Mouse (Mus musculus) 3T3-L1 (cell line): ENCODE data around the gene Fbxl15.

ENCODE experiments used
- DNase-seq: peaks from one replicate; pipeline ENCODE4 v3.0.0-alpha.2; 2015; ENCODE audit warnings: low read depth, low spot score

Gene Fbxl15

DNA sequence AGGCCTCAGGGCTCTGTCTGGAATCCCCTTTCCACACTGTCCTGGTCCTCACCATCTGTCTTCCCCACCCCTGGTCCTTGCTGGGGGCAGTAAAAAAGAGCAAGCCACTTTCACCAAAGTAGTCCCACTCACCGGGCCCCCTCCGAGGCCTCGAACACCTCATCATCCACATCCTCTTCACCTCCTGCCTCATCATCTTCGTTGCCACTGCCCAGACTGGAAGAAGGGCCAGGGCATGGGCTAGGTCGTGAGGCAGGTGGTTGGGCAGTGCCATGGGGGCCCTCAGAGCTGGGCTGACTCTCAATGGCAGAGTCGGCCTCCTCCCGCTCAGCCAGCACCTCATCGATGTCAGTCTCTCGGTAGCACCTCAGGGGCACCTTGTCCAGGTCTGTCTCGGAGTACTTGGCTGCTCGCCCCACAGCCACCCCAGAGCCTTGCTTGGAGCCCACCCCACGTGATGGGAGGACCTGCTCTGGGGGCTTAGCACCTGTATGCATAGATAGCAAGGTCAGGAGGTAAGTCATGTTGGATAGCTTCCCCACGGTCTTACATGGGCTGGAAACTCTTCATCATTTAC lies 4.9 kb upstream of the Fbxl15 start:
- no peak for DNase-seq

DNA sequence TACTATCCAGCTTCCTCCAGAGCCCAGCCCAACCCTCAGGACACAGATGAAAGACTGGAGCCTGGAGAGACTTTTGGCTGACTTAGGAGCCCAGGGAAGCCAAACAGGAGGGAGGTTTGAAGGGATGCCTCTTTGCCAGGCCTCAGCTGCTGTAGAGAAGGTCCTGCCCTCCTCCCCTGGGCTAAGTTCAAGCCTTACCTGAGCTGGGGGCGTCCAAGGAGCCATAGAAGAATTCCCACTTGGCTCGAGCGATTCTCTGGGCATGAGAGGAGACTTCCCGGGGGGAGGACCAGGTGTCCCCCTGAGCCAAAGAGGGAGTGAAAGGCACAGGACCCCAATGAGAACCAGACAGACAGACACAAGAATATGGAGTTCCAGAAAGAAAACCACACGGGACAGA lies 4.3 kb upstream of the Fbxl15 start:
- no peak for DNase-seq

DNA sequence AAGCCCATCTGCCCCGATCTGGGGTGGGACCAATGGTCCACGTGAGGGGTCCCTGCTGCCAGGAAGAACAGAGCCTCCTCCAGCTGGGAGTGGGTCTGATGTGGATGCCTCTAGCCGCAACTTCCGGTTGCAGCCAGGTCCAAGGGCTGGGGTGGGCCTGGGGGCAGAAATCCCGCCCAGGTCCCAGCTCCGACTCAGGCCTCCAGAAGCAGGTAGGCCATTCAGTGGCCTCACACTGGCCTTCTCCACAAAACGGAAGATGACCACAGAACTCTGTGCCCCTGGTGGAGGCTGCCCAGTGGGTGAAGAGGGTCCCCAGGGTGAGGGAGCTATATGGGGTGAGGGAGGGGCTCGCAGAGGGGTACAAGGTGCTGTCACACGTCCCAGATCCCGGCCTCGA lies 3.6 kb upstream of the Fbxl15 start:
- DNase-seq, result no peak

DNA sequence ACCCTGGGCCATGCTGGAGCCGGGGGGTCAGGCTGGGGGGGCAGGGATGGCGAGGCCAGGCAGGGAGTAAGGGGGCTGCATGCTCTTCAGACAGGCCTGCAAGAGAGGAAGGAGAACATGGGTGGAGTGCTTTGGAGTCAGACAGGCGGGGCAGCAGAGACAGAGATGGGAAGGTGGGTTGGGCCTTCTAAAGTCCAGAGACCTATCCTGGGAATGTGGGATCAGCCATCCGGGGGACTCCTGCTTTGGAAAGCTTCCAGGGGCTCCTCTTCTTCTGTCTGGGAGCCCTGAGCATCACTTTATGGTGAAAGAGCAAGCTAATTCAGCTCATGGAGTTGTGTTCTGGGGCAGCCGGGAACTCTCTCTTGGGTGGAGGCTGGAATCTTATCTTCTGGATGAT lies 3.1 kb upstream of the Fbxl15 start:
- no peak for DNase-seq

DNA sequence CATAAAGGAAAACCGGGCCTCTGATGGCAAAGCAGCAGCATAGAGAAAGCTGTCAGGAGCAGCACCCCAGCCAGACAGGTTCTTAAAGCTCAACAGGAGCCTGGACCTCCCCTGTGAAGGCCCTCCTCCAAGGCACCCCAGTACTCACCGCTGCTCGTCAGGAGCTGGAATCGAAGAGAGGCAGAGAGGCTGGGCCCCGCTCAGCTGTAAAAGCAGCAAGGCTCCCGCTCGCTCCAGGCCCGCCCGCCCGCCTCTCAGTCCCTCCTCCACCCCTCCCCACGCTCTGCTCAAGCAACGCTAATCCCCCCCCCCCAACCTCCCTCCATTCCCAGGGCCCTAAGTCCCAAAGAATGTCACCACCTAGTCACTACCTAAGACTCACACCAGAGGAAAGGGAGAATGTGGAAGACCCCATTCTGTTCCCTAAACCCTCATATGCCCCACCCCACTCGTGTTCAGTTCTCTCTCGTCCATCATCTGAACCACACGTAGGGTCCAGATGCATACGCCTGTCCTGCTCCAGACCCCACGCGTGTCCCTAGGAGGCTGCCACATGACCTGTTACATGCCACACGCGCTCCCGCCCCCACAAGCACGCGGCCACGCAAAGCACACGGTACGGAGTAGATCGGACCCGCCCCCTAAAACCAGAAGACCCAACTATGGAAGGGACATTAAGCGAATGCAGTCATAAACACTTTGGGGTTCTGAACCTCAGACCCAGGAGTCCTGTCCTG lies 1.8 kb upstream of the Fbxl15 start:
- DNase-seq, result no peak

DNA sequence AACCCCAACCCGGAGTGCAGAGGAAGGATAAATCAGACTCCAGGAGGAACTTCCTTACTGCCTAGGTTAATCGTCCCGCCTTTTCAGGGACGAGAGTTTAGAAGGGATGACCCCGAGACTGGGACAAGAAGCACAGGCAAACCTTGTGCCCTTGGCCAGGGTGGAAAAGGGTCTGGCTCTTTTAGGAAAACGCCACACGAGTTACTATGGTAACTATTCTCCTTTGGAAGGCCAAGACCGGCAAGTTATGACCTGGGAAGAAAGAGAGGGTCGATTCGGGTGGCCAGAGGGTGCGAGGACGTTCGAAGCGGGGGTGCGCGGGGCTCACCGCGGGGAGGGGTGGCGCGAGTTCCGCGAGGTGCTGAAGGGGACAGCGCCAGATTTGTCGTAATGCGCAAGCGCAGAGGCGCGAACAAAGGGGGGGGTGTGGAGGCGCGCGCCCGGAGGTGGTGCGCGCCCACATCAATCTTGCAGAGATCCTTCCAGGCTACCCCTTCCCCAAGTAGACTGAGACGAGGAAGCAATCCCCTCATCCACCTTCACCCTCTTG lies 1.2 kb upstream of the Fbxl15 start, which contains the start of gene Psd:
Psd (minus strand) TSS at position 401 of the 550 bp plus-strand sequence.
- no peak for DNase-seq

DNA sequence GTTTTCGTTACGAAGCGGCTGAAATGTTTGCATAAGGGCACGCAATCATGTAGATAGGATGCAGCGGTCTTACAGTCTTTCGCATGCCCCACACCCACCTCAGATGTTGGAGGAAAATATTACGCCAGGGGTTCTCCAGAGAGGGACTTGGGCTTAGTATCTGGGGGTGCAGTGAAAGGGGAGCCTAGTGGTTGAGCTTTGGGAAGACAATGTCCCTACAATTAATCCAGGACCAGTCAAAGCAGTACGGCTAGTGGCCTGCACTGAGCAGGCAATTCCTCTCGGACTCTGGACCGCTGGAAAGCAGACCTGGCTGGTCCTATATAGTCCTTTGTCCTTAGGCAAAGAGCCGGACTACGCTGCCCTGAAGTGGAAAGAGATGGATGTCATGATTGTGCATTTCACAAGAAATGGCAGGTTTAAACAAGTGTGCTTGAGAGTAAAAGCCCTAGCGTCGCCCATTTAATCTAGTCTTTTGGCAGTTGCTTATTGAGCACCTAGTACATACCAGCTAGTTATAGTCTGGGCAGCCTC lies 386 bp upstream of the Fbxl15 start:
- no peak for DNase-seq

DNA sequence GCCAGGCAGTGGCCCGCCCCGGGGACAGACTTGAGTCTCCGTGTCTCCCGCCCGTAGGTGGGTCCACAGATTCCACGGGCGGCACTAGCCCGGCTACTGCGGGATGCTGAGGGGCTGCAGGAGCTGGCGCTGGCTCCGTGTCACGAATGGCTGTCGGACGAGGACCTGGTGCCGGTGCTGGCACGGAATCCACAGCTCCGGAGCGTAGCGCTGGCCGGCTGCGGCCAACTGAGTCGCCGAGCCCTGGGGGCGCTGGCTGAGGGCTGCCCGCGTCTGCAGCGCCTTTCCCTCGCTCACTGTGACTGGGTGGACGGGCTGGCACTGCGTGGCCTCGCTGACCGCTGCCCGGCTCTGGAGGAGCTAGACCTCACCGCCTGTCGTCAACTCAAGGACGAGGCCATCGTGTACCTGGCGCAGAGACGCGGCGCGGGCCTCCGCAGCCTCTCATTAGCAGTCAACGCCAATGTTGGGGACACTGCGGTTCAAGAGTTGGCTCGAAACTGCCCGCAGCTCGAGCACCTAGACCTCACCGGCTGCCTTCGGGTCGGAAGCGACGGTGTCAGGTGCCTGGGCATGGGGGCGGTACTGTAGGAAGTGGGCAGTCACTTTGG lies 1.2 kb downstream of the Fbxl15 start:
- DNase-seq, result peak; percentile 36

DNA sequence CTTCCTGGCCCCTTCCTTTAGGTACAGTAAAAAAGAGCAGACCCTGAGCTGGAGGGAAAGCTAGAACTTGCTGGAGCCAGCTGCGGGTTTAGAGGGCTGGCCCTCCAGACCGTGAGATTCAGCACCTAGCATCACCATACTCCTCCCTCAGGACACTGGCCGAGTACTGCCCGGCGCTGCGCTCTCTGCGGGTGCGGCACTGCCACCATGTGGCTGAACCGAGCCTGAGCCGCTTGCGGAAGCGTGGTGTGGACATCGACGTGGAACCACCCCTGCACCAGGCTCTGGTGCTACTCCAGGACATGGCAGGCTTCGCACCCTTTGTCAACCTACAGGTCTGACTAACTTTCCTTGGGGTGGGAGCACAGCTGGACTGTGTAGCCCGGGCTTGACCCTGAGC lies 2.0 kb downstream of the Fbxl15 start:
- DNase-seq, result peak; percentile 94

DNA sequence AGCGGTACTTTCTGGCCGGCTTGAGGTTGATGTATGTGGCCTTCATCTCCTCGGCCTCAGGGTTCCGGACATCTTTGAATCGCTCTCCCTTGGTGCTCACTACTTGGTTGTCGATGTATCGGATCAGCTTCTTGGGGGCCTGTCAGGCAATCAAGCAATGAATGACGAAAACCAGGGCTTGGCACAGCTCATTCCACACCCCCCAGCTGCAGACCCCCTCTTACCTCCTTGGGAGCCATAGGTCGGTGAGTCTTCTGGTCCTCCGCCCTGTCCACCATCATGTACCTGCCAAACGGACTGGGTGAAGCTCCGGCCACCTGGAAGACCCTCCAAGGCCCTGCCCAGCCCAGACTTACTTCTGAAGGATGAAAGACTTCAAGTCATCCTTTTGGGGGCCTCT lies 2.7 kb downstream of the Fbxl15 start:
- DNase-seq, result no peak

DNA sequence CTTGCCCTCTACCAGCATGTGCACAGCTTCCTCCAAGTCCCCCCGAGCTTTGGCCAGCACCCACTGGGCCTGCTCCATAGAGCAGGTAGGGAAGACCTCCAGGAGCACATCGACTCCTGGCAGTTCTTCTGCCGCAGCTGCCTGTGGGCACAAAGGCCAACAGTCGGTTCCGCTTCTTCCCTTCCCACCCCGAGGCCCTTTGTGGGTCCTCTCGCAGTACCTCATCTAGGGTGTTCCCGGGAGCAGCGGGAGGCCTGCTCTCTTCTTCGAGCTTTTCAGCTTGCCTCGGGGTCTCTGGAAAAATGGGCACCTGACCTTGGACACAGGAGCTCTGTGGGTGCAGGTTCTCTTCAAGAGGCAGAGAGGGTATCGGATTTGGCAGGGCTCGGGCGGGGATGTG lies 3.3 kb downstream of the Fbxl15 start:
- no peak for DNase-seq

DNA sequence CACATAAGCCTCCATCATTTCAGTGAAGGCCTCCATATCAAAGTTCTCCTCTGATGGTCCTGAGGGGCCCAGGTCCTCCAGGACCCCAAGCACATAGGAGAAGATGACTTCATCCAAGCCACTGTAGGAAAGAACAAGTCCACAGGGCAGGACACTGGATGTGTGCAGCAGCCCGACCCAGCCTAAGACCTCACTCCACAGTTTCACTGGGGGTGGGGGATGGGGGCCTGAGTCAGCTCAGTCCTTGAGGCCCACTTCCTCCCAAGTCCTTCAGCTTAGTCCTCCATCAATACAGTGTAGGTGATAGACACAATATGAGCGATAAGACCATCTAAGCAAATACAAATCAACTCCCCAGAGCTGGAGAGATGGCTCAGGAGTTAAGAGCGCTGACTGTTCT lies 4.0 kb downstream of the Fbxl15 start:
- DNase-seq, result no peak

DNA sequence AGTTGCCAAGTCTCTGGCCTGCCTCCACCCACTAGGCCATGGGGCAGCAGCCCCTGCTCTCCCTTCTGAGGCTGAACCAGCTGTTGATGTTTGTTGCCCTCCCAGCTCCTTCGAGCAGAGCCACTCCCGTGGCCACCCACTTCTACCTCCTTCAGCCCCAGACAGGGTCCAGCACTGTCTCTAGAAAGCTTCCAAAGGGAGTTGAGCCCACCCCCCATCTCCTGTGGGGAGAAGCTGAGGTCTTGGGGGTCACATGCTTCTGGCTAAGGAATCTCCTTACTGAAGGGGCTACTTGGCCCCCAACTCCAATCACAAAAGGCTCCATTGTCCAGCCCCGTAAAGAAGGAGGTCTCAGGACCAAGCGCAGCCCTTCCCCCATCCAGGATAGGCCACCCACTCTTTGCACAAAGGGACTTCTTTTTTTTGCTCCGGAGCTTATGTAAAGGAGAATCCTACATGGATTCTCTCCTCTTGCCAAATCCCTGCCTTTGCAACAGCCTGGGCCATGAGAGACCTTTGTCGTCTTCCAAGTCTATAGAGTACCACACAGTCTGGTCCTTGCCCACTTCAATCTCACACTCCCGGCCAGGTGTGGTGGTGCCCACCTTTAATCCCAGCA lies 4.8 kb downstream of the Fbxl15 start:
- no peak for DNase-seq

DNA sequence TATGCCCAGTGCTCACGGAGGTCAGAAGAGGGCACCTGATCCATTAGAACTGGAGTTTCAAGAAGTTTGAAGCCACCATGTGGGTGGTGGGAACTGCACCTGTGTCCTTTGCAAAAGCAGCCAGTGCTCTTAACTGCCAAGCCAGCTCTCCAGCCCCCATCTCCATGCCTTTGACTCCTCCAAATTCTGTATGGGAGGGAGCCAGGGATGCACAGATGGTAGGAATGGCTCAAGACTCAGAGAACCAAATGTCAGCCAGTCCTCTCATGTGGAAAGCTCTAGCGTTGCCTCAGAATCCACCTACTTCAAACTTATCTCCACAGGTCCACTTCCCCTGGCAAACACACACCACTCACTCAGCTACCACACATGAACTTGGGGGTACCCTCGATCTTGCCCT lies 5.9 kb downstream of the Fbxl15 start:
- no peak for DNase-seq

DNA sequence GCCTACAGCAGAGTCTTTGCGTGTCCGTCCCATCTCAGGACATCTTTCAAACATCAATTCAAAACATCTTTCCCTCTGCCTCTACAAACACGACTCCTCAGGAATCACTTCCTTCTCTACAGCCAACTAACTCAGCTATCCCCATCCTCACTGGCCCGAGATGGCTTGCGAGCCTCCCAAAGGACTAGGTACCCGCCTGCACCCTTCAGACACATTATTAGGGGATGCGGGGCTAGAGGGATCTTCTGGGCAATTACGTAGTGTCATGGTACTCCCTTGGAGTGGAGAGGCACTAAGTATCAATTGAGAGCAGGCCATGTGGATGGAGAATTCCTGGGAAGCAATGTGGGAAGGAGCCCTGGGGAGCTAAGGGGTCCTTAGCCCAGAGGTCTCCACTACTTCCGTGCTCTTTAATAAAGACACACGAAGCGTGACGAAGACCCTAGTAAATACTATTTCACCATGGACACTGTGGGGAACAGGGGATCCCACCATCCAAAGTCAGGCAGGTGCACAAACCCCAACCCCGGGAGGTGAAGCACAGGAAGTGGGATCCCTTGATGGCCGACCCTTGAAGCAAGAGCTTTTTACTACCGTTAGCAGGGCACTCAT lies 9.8 kb downstream of the Fbxl15 start:
- DNase-seq, result no peak

DNA sequence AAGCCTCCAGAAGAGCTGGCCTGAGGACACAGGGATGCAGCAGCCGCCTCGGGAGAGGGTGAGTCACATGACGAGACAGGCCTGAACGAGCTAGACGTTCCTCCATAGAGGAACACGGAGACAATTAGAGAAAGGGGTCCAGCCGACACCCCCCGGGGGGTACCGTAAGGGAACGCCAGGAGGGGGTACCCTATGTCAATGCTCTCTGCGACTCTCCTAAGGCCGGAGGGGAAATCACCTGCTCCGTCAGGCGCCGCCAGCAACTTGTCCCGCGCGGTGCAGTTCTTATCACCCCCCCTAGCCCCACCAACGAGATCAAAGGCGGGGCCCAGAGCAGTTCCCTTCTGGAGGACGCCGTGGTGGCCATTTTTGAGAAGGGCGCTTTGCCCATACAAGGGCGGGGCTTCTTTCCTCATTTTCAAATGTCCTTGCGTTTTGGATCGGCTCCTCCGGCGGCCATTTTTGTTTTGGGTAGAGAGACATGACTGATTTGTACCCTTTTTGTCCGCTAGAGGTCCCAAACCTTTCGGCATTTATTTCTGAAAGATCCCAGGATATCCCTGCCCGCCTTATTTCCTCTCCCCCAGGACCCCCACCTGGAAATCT lies 10.4 kb downstream of the Fbxl15 start, which contains the start of gene Cuedc2:
Cuedc2 (minus strand) TSS at position 372 of the 606 bp plus-strand sequence.
- peak; percentile 99 for DNase-seq

DNA sequence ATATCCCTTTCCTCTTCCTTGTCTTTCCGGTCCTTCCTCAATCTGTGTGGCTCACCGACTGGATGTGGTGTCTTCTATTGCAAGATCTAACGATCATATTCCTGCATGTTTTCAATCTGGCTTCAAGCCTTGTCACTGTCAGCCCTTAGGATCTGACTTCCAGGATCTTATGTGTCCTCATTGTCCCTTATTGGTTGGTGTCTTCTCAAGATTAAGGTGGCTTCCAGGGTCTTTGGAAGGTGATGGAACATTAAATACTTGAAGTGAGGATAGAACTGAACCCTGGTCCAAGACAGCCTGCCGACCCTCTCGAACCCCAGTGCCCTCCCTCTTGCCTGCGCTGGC lies 10.9 kb downstream of the Fbxl15 start:
- DNase-seq, result no peak

DNA sequence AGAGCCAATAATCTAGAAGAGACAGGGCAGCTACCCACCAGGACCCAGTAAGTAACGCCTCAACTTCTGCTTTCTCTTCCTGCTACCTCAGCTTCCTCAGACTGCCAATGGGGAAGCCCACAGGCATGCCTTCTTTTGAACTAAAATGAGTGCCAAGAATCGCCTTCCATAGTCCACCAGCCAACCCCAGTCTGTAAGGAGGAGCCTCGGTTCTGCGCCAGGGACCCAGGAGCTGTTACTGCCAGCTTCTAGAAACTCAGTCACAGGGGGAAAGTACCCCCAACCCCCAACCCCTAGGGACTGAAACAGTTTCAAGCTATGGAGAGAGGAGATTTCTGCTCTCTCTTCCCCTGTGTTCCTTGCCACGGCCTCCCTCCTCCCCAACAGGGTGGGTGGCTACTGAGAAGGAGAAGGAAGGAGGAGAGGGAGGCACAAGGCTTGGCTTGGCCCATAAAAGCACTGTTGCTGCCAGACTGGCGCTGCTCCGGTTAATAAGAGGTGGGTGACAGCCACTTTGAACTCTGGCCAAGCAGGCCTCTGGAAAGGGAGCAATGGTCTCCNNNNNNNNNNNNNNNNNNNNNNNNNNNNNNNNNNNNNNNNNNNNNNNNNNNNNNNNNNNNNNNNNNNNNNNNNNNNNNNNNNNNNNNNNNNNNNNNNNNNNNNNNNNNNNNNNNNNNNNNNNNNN lies 11.4 kb downstream of the Fbxl15 start:
- peak; percentile 75 for DNase-seq

DNA sequence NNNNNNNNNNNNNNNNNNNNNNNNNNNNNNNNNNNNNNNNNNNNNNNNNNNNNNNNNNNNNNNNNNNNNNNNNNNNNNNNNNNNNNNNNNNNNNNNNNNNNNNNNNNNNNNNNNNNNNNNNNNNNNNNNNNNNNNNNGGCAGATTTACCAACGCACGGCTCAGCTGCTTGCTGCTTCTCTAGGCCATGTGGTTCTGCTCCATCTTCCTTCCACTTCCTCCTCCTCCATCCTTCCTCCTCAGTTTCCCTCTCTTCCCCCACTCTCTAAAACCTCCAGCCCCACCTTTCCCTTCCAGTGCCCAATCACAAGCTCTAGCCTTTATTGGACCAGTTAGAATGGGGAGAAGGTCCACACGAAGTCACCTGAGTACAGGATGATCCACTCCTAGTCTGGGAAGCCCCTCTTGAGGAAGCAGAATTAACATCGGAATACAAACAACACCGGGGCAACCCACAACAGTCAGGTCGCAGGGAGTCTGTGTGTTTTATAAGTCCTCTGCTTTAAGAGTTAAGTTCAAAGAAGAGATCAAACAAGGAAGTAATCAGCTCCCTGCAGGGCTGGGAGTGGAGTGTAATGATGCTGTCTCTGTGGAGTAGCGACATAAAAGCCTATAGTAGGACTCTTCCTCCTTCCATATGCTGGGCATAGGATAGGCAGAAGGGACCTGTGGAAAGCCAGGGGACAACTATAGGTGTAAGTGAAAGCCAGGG lies 16.9 kb downstream of the Fbxl15 start:
- no peak for DNase-seq

DNA sequence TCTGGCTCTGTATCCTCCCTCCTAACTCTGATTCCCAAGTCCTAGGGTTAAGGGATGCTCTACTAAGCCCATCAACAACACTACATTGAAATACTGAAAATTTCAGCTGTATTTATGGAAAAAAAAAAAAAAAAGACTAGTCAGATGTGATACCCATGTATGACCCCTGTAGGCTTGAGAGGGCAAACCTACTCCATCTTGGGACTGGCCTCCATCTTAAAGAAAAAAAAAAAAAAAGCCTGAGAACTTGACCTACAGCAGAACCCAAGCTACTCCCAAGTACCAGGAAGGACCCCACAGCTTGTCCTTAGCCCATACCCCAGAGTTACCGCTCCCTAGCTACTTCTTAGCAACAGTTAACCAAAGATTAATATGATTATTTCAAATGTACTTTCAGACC lies 19.2 kb downstream of the Fbxl15 start:
- DNase-seq, result no peak
